Mouse (Mus musculus) gonadal fat pad, adult 2 months (tissue): ENCODE data around the gene N4bp2l1. TPM values are rescaled to one million over a fixed set of nuclear protein-coding genes. Genes with fewer than 3 reads are reported as not detected.

Source experiments
- DNase-seq: peaks from one replicate; pipeline ENCODE4 v3.0.0-alpha.2; 2012; ENCODE audit warnings: low read depth
- polyA plus RNA-seq: library from polyadenylated mRNA; depleted of rRNA; stranded (reverse); fragments of >200 nt; gene quantifications from 2 replicates; pipeline ENCODE4 v1.2.3, GENCODE M21; 2012

N4bp2l1 gene
- polyA plus RNA-seq, 1 experiment, result 17.6 TPM

GRCm38 (mm10) chr5:150599301-150600294, 2.6 kb upstream of the N4bp2l1 start:
- peak; percentile 60 for DNase-seq

GRCm38 (mm10) chr5:150598202-150599119, 1.5 kb upstream of the N4bp2l1 start:
- no peak for DNase-seq

- no peak for DNase-seq
Measured at GRCm38 (mm10) chr5:150595366-150596016, 1.5 kb downstream of the N4bp2l1 start.

- no peak for DNase-seq
Measured at GRCm38 (mm10) chr5:150594649-150595339, 2.2 kb downstream of the N4bp2l1 start.

GRCm38 (mm10) chr5:150593756-150594648, 3.0 kb downstream of the N4bp2l1 start:
- no peak for DNase-seq

- no peak for DNase-seq
Measured at GRCm38 (mm10) chr5:150592904-150593755, 3.9 kb downstream of the N4bp2l1 start.

- no peak for DNase-seq
Measured at GRCm38 (mm10) chr5:150592186-150592903, 4.6 kb downstream of the N4bp2l1 start.

- no peak for DNase-seq
Measured at GRCm38 (mm10) chr5:150589945-150590344, 7.0 kb downstream of the N4bp2l1 start.

GRCm38 (mm10) chr5:150584337-150584729, 12.7 kb downstream of the N4bp2l1 start:
- no peak for DNase-seq

GRCm38 (mm10) chr5:150583622-150584336, 13.2 kb downstream of the N4bp2l1 start:
- DNase-seq, result no peak

- DNase-seq, result no peak
Measured at GRCm38 (mm10) chr5:150583181-150583580, 13.8 kb downstream of the N4bp2l1 start.

GRCm38 (mm10) chr5:150581180-150581579, 15.8 kb downstream of the N4bp2l1 start:
- DNase-seq, result no peak

- DNase-seq, result no peak
Measured at GRCm38 (mm10) chr5:150578613-150579171, 18.3 kb downstream of the N4bp2l1 start.

- DNase-seq, result no peak
Measured at GRCm38 (mm10) chr5:150576832-150577231, 20.2 kb downstream of the N4bp2l1 start.

GRCm38 (mm10) chr5:150574885-150575284, 22.1 kb downstream of the N4bp2l1 start:
- no peak for DNase-seq

- DNase-seq, result no peak
Measured at GRCm38 (mm10) chr5:150574403-150574802, 22.6 kb downstream of the N4bp2l1 start.

- DNase-seq, result no peak
Measured at GRCm38 (mm10) chr5:150570496-150571219, 26.3 kb downstream of the N4bp2l1 start.
